Mouse (Mus musculus) neural tube, embryonic 12.5 days (tissue): ENCODE measurements around the gene Anapc2. TPM values are rescaled to one million over a fixed set of nuclear protein-coding genes. Genes with fewer than 3 reads are reported as not detected.

Source experiments
- ATAC-seq: fragments of 200-750 bp; cut with Nextera tagmentation; 2 replicates; pipeline ENCODE4 v1.8.0; 2017; ENCODE audit warnings: low read depth, mild to moderate bottlenecking, moderate TSS enrichment, moderate library complexity; ENCODE audit not compliant: low FRiP score
- H3K27ac ChIP-seq: fragments of 300-500 bp; sonication (generic); 2 replicates; pipeline ENCODE4 v1.5.1; 2016
- H3K27me3 ChIP-seq: fragments of 300-500 bp; sonication (generic); replicated peaks from 2 replicates; pipeline ENCODE4 v1.6.1; 2016; ENCODE audit warnings: mild to moderate bottlenecking
- H3K36me3 ChIP-seq: fragments of 300-500 bp; sonication (generic); 2 replicates; pipeline ENCODE4 v1.6.1; 2016; ENCODE audit warnings: mild to moderate bottlenecking
- H3K4me1 ChIP-seq: fragments of 300-500 bp; sonication (generic); 2 replicates; pipeline ENCODE4 v1.6.1; 2016
- H3K4me2 ChIP-seq: fragments of 300-500 bp; sonication (generic); replicated peaks from 2 replicates; pipeline ENCODE4 v1.6.1; 2016; ENCODE audit warnings: mild to moderate bottlenecking
- H3K4me3 ChIP-seq: fragments of 300-500 bp; sonication (generic); 2 replicates; pipeline ENCODE4 v1.5.1; 2016
- H3K9ac ChIP-seq: fragments of 300-500 bp; sonication (generic); 2 replicates; pipeline ENCODE4 v1.6.1; 2016; ENCODE audit warnings: mild to moderate bottlenecking
- H3K9me3 ChIP-seq: fragments of 300-500 bp; sonication (generic); 2 replicates; pipeline ENCODE4 v1.6.1; 2016; ENCODE audit warnings: mild to moderate bottlenecking
- WGBS: fragments of 180-500 bp; shearing (Covaris S2); methylation state at CpG from one replicate; pipeline ENCODE4 v1.1.7; 2016; 5-methylcytosine and 5-hydroxymethylcytosine counted together
- polyA plus RNA-seq: library from polyadenylated mRNA; unstranded; fragments of >200 nt; fragmentation: Nextera tagmentation; extraction: Ambion mirVana; gene quantifications from 2 replicates; pipeline ENCODE4 v1.2.1, GENCODE M21; 2016

Anapc2 gene
- polyA plus RNA-seq, 1 experiment from 2014 or later, result 142 TPM

DNA sequence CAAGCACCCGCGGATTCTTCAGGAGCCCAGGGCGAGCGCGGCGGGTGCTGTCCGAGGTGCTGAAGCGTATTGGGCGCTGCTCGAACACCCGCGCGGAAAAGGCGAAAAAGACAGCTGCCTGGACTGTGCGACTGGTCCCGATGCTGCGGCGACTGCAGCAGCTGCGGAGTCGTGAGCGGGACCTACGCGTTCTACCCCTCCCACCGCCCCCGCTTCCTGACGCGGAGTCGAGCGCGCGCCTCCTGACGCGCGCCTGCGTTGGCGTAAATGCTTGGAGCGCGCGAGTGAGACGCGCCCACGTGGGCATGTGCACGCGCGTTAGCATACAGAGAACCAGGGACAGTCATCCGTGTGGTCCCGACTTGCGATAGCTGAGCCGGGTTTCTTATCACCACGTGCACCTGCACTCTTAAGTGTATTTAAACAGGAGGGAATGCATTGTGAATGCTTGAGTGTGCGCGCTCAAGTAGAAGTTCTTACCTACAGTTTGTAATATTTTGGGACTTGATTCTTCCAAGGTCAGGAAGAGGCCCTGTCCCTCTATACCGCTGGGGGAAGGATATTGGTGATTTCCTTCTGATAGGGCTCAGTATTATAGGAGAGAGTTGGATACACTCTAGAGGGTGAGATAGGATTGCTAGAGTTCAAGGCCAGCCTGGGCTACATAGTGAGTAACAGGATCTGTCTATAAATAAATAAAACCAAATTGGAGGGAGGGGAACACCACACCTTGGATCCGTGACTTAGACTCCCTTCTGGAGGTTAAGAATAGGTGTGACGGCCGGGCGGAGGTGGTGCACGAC lies 46.9 kb downstream of the Anapc2 start, which contains the start of gene Grin1:
Grin1 (minus strand) TSS at position 217 of the 803 bp plus-strand sequence.
- peak within 1 kb of the TSS; percentile 41 for H3K4me3 ChIP-seq
- peak within 1 kb of the TSS; percentile 47; the same call in 1 of the 2 replicates for H3K9ac ChIP-seq
- H3K27ac ChIP-seq, result no peak within 1 kb of the TSS
- no peaks in the 10 kb centered on the region for H3K9me3 ChIP-seq
- peak; percentile 76 for ATAC-seq
- peak within 1 kb of the TSS; percentile 72 for H3K4me2 ChIP-seq
- 0 out of 2 replicates have a peak, but pooled peaks cover 6% of the 10 kb centered on the region for H3K4me1 ChIP-seq
- peaks cover 59% of the 10 kb centered on the region for H3K27me3 ChIP-seq
- 10% methylated on average over 58 of the region's 58 CpGs for WGBS
- no peaks in the 10 kb centered on the region for H3K36me3 ChIP-seq

DNA sequence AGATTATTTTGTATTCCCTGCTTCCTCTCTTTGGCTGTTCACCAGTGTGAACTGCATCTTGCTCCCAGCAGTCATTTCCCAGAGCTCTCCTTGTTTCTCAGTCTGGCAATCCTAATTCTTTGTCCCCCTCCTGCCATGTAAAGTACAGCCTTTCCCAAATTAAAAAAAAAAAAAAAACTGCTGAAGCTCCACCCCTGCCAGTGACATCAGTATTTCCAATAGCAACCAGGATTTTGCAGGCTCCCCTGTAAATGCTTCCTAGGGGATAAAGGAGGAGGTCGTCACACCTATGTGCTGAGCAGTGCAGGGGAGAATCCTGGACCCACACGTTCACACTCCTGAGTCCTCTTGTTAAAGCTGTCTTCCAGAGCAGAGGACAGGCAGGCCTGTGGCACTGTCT lies 47.8 kb downstream of the Anapc2 start:
- WGBS, result 39% methylated on average over 2 of the region's 2 CpGs
- no peaks in the 10 kb centered on the region for H3K9me3 ChIP-seq
- no peak overlapping the region for H3K4me2 ChIP-seq
- no peak overlapping the region for H3K27ac ChIP-seq
- H3K36me3 ChIP-seq, result no peaks in the 10 kb centered on the region
- no peak overlapping the region for H3K9ac ChIP-seq
- H3K4me1 ChIP-seq, result 0 out of 2 replicates have a peak, but pooled peaks cover 6% of the 10 kb centered on the region
- no peak for ATAC-seq
- peaks cover 51% of the 10 kb centered on the region for H3K27me3 ChIP-seq
- H3K4me3 ChIP-seq, result no peak overlapping the region

DNA sequence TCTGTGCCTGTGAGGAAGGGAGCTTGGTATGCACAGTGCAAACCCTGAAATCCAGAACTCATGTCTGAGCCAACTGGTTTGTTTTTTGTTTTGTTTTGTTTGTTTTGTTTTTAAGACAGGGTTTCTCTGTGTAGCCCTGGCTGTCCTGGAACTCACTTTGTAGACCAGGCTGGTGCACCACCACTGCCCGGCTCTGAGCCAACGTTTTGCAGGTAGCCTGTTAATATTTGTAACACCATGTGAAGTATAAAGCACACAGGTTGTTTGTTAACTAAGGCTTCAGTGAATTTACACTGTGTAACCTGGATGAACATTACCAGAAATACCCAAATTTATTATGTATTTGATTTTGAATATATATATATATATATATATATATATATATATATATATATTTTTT lies 53.8 kb downstream of the Anapc2 start:
- no peaks in the 10 kb centered on the region for H3K27me3 ChIP-seq
- ATAC-seq, result no peak
- H3K4me1 ChIP-seq, result 0 out of 2 replicates have a peak, but pooled peaks cover under 1% of the 10 kb centered on the region
- no peaks in the 10 kb centered on the region for H3K9me3 ChIP-seq
- no peak overlapping the region for H3K4me2 ChIP-seq
- no peaks in the 10 kb centered on the region for H3K36me3 ChIP-seq
- no peak overlapping the region for H3K27ac ChIP-seq
- 86% methylated on average over 2 of the region's 2 CpGs for WGBS
- no peak overlapping the region for H3K9ac ChIP-seq
- H3K4me3 ChIP-seq, result no peak overlapping the region

DNA sequence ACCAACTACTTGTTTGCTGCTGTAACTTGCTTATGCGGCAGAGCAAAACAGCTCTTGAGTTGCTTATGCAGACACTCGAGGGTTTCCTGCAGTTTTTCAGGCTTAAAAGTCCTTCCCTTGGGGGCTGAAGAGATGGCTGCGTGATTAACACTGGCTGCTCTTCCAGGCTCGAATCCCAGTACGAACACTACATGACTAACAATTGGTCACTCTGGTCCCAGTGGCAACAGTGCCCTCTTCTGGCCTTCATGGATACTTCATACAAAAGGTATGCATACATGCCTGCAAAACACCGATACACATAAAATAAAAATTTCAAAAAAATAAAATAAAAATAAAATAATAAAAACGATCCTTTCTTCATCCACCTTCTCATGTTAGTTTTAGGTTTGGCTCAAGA lies 56.2 kb downstream of the Anapc2 start:
- peaks cover 12% of the 10 kb centered on the region for H3K4me1 ChIP-seq
- WGBS, result 33% methylated on average over 7 of the region's 7 CpGs

DNA sequence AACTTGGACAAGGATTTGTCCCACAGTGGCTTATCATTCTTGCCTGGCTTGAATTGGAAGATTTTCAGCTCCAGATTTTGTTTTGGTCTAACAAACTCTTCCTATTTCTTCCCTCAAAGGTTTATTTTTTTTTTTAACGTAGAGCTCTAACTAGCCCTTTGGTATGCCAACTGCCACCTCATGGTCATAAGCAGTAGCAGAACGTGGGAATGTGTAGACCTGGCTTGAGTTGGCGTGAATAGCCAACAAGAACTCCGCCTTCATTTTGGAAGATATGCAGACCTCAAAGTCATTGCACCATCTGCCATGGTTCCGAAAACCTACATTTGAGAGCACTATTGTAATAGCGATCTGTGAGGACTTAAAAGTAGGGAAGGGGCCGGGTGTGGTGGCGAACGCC lies 59.2 kb downstream of the Anapc2 start:
- Histone ChIP-seq H3K4me2 (peak overlapping the region; percentile 95), H3K9me3 (no peaks in the 10 kb centered on the region), H3K9ac (no peak overlapping the region; the same call in 1 of the 2 replicates), H3K27me3 (no peaks in the 10 kb centered on the region), H3K4me1 (peaks cover 17% of the 10 kb centered on the region), H3K36me3 (peaks cover 25% of the 10 kb centered on the region), H3K27ac (no peak overlapping the region), H3K4me3 (peak overlapping the region; percentile 86)
- WGBS, result 60% methylated on average over 9 of the region's 9 CpGs
- no peak for ATAC-seq

More for the DNA sequence above, 56.2 kb downstream of the Anapc2 start:
- Histone ChIP-seq H3K27ac (no peak overlapping the region), H3K9me3 (no peaks in the 10 kb centered on the region), H3K9ac (no peak overlapping the region), H3K27me3 (no peaks in the 10 kb centered on the region), H3K4me2 (no peak overlapping the region), H3K4me3 (no peak overlapping the region), H3K36me3 (no peaks in the 10 kb centered on the region)
- no peak for ATAC-seq

DNA sequence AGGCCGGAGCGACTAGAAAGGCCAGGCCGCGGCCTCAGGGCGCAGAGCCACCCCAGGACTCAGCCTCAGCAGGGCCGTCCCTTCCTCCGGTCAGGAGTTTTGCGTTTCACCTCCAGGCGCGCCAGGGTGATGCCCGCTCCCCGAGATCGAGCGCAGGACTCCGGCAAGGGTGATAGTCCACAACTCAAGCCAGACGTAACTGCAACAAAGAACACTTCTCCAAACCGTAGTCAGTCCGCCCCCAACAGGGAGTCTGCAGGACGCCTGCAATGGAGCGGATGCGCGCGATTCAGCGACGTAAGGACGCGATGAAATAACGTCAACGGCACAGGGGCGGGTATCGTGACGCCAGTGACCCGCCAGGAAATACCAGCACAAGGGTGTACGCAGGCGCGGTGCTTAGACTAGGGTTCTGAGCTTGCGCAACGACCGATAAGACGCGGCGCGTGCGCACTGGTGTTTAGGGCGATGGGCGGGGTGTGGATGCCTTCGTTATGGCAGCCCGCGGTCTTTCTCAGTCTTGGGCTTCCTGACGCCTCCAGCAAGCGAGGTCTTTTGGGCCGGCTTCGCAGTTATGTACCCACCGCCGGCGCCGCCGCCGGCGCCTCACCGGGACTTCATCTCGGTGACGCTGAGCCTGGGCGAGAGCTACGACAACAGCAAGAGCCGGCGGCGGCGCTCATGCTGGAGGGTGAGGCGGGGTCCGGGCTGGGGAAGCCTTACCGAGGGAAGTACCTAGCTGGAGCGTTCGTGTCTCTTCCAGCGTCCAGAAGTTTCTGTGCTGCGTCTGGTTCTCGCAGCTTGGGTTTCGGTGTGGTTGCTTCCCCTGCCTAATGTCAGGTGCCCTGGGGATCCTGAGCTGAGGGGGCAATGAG lies 60.2 kb downstream of the Anapc2 start, which contains the start of gene Man1b1:
Man1b1 (plus strand) TSS at position 53 of the 875 bp plus-strand sequence.
- Histone ChIP-seq H3K4me1 (peaks cover 17% of the 10 kb centered on the region), H3K4me3 (peak within 1 kb of the TSS; percentile 86), H3K27me3 (no peaks in the 10 kb centered on the region), H3K27ac (peak within 1 kb of the TSS; percentile 77), H3K9ac (peak within 1 kb of the TSS; percentile 85), H3K36me3 (peaks cover 36% of the 10 kb centered on the region), H3K9me3 (no peaks in the 10 kb centered on the region), H3K4me2 (peak within 1 kb of the TSS; percentile 95)
- ATAC-seq, result peak; percentile 97
- WGBS, result under 1% methylated on average over 78 of the region's 78 CpGs

DNA sequence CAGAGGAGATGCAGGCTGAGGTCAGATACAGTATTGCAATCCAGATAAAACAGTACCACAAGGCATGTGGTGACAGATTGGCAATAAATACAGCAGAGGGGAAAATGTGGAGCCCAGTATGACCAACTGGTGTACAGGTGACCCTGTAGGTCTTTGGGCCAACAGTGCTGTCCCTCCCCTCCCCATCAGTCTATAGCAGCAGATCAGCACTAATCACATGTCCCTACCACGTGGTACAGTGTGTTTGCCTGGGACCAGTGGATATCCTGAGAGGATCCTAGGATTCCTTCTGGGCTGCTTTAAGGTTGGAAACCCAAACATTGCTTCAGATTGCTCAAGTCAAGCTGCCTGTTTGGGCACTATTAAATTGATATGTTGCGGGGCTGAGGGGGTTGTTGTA lies 61.3 kb downstream of the Anapc2 start:
- H3K4me3 ChIP-seq, result peak overlapping the region; percentile 86
- peaks cover 17% of the 10 kb centered on the region for H3K4me1 ChIP-seq
- no peak for ATAC-seq
- H3K27me3 ChIP-seq, result no peaks in the 10 kb centered on the region
- H3K9me3 ChIP-seq, result no peaks in the 10 kb centered on the region
- peak overlapping the region; percentile 85; the same call in 1 of the 2 replicates for H3K9ac ChIP-seq
- 76% methylated on average over 2 of the region's 2 CpGs for WGBS
- peak overlapping the region; percentile 95 for H3K4me2 ChIP-seq
- no peak overlapping the region for H3K27ac ChIP-seq
- peaks cover 46% of the 10 kb centered on the region for H3K36me3 ChIP-seq

Other genes with a start within 250 kb of the Anapc2 start
- gene Nsmf, start 218.1 kb upstream of the Anapc2 start, polyA plus RNA-seq, result 114 and 120 TPM in 2 replicates
- not detected in 2 replicates for gene Entpd8, start 192.2 kb upstream of the Anapc2 start, polyA plus RNA-seq
- gene Noxa1, start 177.3 kb upstream of the Anapc2 start, polyA plus RNA-seq, result not detected in 2 replicates
- 96.8 and 97.4 TPM in 2 replicates for gene Nrarp, start 91.7 kb upstream of the Anapc2 start, polyA plus RNA-seq
- gene Tor4a, start 75.6 kb upstream of the Anapc2 start, polyA plus RNA-seq, result 1.5 and 1.8 TPM in 2 replicates
- gene Nelfb, start 61.0 kb upstream of the Anapc2 start, polyA plus RNA-seq, result 104 and 106 TPM in 2 replicates
- not detected in 2 replicates for gene Stpg3, start 57.8 kb upstream of the Anapc2 start, polyA plus RNA-seq
- gene Fam166a, start 53.7 kb upstream of the Anapc2 start, polyA plus RNA-seq, result not detected in 2 replicates
- gene Tubb4b, start 47.8 kb upstream of the Anapc2 start, polyA plus RNA-seq, result 424 and 437 TPM in 2 replicates
- gene Slc34a3, start 38.1 kb upstream of the Anapc2 start, polyA plus RNA-seq, result not detected in 2 replicates
- not detected in 2 replicates for gene Rnf224, start 35.7 kb upstream of the Anapc2 start, polyA plus RNA-seq
- gene Rnf208, start 30.2 kb upstream of the Anapc2 start, polyA plus RNA-seq, result 46.1 and 47.5 TPM in 2 replicates
- 0.30 TPM in 1 of 2 replicates, not detected in the other for gene Cysrt1, start 30.0 kb upstream of the Anapc2 start, polyA plus RNA-seq
- 5.2 and 6.4 TPM in 2 replicates for gene AL732309.1, start 25.6 kb upstream of the Anapc2 start, polyA plus RNA-seq
- gene Tmem203, start 17.0 kb upstream of the Anapc2 start, polyA plus RNA-seq, result 20.3 and 22.4 TPM in 2 replicates
- gene Tprn, start 9.9 kb upstream of the Anapc2 start, polyA plus RNA-seq, result 14.4 and 15.2 TPM in 2 replicates
- gene Ssna1, start within 50 bp of the Anapc2 start, polyA plus RNA-seq, result 201 and 204 TPM in 2 replicates
- gene Tmem210, start 15.7 kb downstream of the Anapc2 start, polyA plus RNA-seq, result not detected in 2 replicates
- gene Lrrc26, start 17.4 kb downstream of the Anapc2 start, polyA plus RNA-seq, result not detected in 2 replicates
- 8.1 and 11.3 TPM in 2 replicates for gene Grin1, start 46.7 kb downstream of the Anapc2 start, polyA plus RNA-seq
- gene Man1b1, start 59.9 kb downstream of the Anapc2 start, polyA plus RNA-seq, result 70.3 and 71.7 TPM in 2 replicates
- gene Dpp7, start 83.9 kb downstream of the Anapc2 start, polyA plus RNA-seq, result 21.2 and 24.5 TPM in 2 replicates
- 5.6 and 7.2 TPM in 2 replicates for gene Uap1l1, start 93.2 kb downstream of the Anapc2 start, polyA plus RNA-seq
- gene Sapcd2, start 99.8 kb downstream of the Anapc2 start, polyA plus RNA-seq, result 38.1 and 39.5 TPM in 2 replicates
- 0.75 and 1.5 TPM in 2 replicates for gene Entpd2, start 123.4 kb downstream of the Anapc2 start, polyA plus RNA-seq
- 241 and 266 TPM in 2 replicates for gene Npdc1, start 126.9 kb downstream of the Anapc2 start, polyA plus RNA-seq
- gene Fut7, start 150.8 kb downstream of the Anapc2 start, polyA plus RNA-seq, result 0.09 and 0.29 TPM in 2 replicates
- gene Abca2, start 156.2 kb downstream of the Anapc2 start, polyA plus RNA-seq, result 10.0 and 10.2 TPM in 2 replicates
- 1.7 and 2.3 TPM in 2 replicates for gene Clic3, start 184.4 kb downstream of the Anapc2 start, polyA plus RNA-seq
- 49.5 and 52.5 TPM in 2 replicates for gene Paxx, start 188.6 kb downstream of the Anapc2 start, polyA plus RNA-seq
- 1.1 and 1.4 TPM in 2 replicates for gene Ptgds, start 197.6 kb downstream of the Anapc2 start, polyA plus RNA-seq
- not detected in 2 replicates for gene Lcn12, start 221.4 kb downstream of the Anapc2 start, polyA plus RNA-seq
- gene Fbxw5, start 228.3 kb downstream of the Anapc2 start, polyA plus RNA-seq, result 107 and 118 TPM in 2 replicates
- gene C8g, start 229.2 kb downstream of the Anapc2 start, polyA plus RNA-seq, result 5.3 and 6.1 TPM in 2 replicates